12 mouse cellular contexts compared by ENCODE assay signal in genomic region chr3:134243168-134243849, GRCm38 (mm10). TPM values are rescaled to one million over a fixed set of nuclear protein-coding genes. Genes with fewer than 3 reads are reported as not detected.
DNase-seq lines count a peak whose midpoint lies in the region; ATAC-seq and TF ChIP-seq lines count a peak whose summit lies in the region.
"Had no signal": no experiment of that assay in that cellular context is flagged by ENCODE, and none has a peak within 500 bp of the region (broad histone marks: within the 10 kb centered on the region; RNA-seq: fewer than 3 reads in every experiment).

No protein-coding gene starts in this region.

- H3K4me1 ChIP-seq in lung, postnatal 0 days (ENCODE audit: insufficient read depth, low read depth, low read length) = peaks cover 4% of the 10 kb centered on the region; the same call in 1 of the 2 replicates
- peaks cover 42% of the 10 kb centered on the region for H3K4me1 ChIP-seq in hindbrain, embryonic 13.5 days (replicated peaks)
- peaks cover 36% of the 10 kb centered on the region for H3K4me1 ChIP-seq in midbrain, embryonic 14.5 days (ENCODE audit: control insufficient read depth, insufficient read depth, low read length)
- peaks cover 4% of the 10 kb centered on the region; the same call in 1 of the 2 replicates for H3K4me1 ChIP-seq in stomach, embryonic 16.5 days (ENCODE audit: control insufficient read depth, insufficient read depth, low read length)

- peak; percentile 83; the same call in 1 of the 2 replicates for TF ChIP-seq EP300 in lung, postnatal 0 days (IDR thresholded peaks at IDR 0.05)

- H3K36me3 ChIP-seq in lung, postnatal 0 days (ENCODE audit: insufficient read depth, low read length) = no peaks in the 10 kb centered on the region
- no peaks in the 10 kb centered on the region for H3K36me3 ChIP-seq in hindbrain, embryonic 13.5 days
- 0 out of 2 replicates have a peak, but pooled peaks cover 6% of the 10 kb centered on the region for H3K36me3 ChIP-seq in midbrain, embryonic 14.5 days (ENCODE audit: control insufficient read depth, insufficient read depth, low read length)
- H3K36me3 ChIP-seq in stomach, embryonic 16.5 days (ENCODE audit: control insufficient read depth, insufficient read depth, low read length) = no peaks in the 10 kb centered on the region

- no peak overlapping the region for H3K27ac ChIP-seq in lung, postnatal 0 days (ENCODE audit: low read length)
- H3K27ac ChIP-seq in hindbrain, embryonic 13.5 days = no peak overlapping the region
- H3K27ac ChIP-seq in midbrain, embryonic 14.5 days (replicated peaks; ENCODE audit: low read depth, low read length) = no peak overlapping the region
- H3K27ac ChIP-seq in stomach, embryonic 16.5 days (ENCODE audit: low read length) = peak overlapping the region; percentile 49

- TF ChIP-seq CTCF in lung, postnatal 0 days (IDR thresholded peaks at IDR 0.05) = no peak

- no peak overlapping the region for H3K4me2 ChIP-seq in lung, postnatal 0 days (replicated peaks; ENCODE audit: low read depth, low read length)
- H3K4me2 ChIP-seq in hindbrain, embryonic 13.5 days = peak overlapping the region; percentile 59
- H3K4me2 ChIP-seq in midbrain, embryonic 14.5 days (ENCODE audit: low read length) = peak overlapping the region; percentile 89
- 0 out of 2 replicates have a peak overlapping the region, but pooled peaks have one; percentile 7 for H3K4me2 ChIP-seq in stomach, embryonic 16.5 days (ENCODE audit: low read depth, low read length)

- peak; percentile 27; the same call in 1 of the 2 replicates for ATAC-seq in lung, postnatal 0 days
- ATAC-seq in hindbrain, embryonic 13.5 days (ENCODE audit: low FRiP score) = no peak
- ATAC-seq in midbrain, embryonic 14.5 days (ENCODE audit: low FRiP score, low TSS enrichment) = no peak
- ATAC-seq in stomach, embryonic 16.5 days (ENCODE audit: insufficient read depth, low FRiP score) = peak; percentile 44; the same call in 1 of the 2 replicates
- ATAC-seq: intestine, postnatal 0 days had no signal

- H3K27me3 ChIP-seq in lung, postnatal 0 days (replicated peaks; ENCODE audit: insufficient read depth, low read length) = no peaks in the 10 kb centered on the region
- H3K27me3 ChIP-seq in hindbrain, embryonic 13.5 days = no peaks in the 10 kb centered on the region
- no peaks in the 10 kb centered on the region for H3K27me3 ChIP-seq in midbrain, embryonic 14.5 days (ENCODE audit: control insufficient read depth, insufficient read depth, low read length)
- no peaks in the 10 kb centered on the region for H3K27me3 ChIP-seq in stomach, embryonic 16.5 days (ENCODE audit: control insufficient read depth, insufficient read depth, low read length)

- peak; percentile 24 for DNase-seq in lung, postnatal 0 days (ENCODE audit: low spot score)
- DNase-seq in lung, postnatal 4 days = no peak
- no peak for DNase-seq in midbrain, embryonic 14.5 days
- DNase-seq in cerebellum, postnatal 14 days = no peak
- DNase-seq in MN1 (ENCODE audit: low spot score) = no peak
- no peak for DNase-seq in frontal cortex, postnatal 36 days (ENCODE audit: low spot score in 2 of 2)
- DNase-seq: heart, adult 18-20 months; kidney, postnatal 14 days; layer of hippocampus, adult 9-11 months had no signal

- no peak overlapping the region for H3K4me3 ChIP-seq in lung, postnatal 0 days (ENCODE audit: low read depth, low read length)
- H3K4me3 ChIP-seq in hindbrain, embryonic 13.5 days = peak overlapping the region; percentile 33; the same call in 1 of the 2 replicates
- peak overlapping the region; percentile 75 for H3K4me3 ChIP-seq in midbrain, embryonic 14.5 days (replicated peaks; ENCODE audit: low read depth, low read length)
- H3K4me3 ChIP-seq in stomach, embryonic 16.5 days (replicated peaks; ENCODE audit: low read length) = no peak overlapping the region

- WGBS in lung, postnatal 0 days = 12% methylated on average over 2 of the region's 2 CpGs
- 53% methylated on average over 2 of the region's 2 CpGs for WGBS in hindbrain, embryonic 13.5 days
- 64% methylated on average over 2 of the region's 2 CpGs for WGBS in midbrain, embryonic 14.5 days
- 18% methylated on average over 2 of the region's 2 CpGs for WGBS in stomach, embryonic 16.5 days

- H3K9ac ChIP-seq in lung, postnatal 0 days (replicated peaks; ENCODE audit: low read depth) = no peak overlapping the region
- H3K9ac ChIP-seq in hindbrain, embryonic 13.5 days = 0 out of 2 replicates have a peak overlapping the region, but pooled peaks have one; percentile 26
- no peak overlapping the region for H3K9ac ChIP-seq in midbrain, embryonic 14.5 days (replicated peaks; ENCODE audit: low read length)
- H3K9ac ChIP-seq in stomach, embryonic 16.5 days (ENCODE audit: low read length) = no peak overlapping the region

- H3K9me3 ChIP-seq in lung, postnatal 0 days (ENCODE audit: low read length) = no peaks in the 10 kb centered on the region
- H3K9me3 ChIP-seq in hindbrain, embryonic 13.5 days = no peaks in the 10 kb centered on the region
- no peaks in the 10 kb centered on the region for H3K9me3 ChIP-seq in midbrain, embryonic 14.5 days (ENCODE audit: control insufficient read depth, low read length)
- H3K9me3 ChIP-seq in stomach, embryonic 16.5 days (replicated peaks; ENCODE audit: control insufficient read depth, low read length) = no peaks in the 10 kb centered on the region

RNA-seq across cellular contexts. Expression of gene Cxxc4, which starts 7.0 kb away (rescaled TPM):
- polyA plus RNA-seq in lung, postnatal 0 days (2015; fragmentation: Nextera tagmentation; extraction: Ambion mirVana) = 0.81 and 0.93 TPM in 2 replicates
- polyA plus RNA-seq in hindbrain, embryonic 13.5 days (2015; fragmentation: Nextera tagmentation; extraction: Ambion mirVana) = 28.7 and 28.8 TPM in 2 replicates
- 52.4 and 58.3 TPM in 2 replicates for polyA plus RNA-seq in midbrain, embryonic 14.5 days (2014; fragmentation: Nextera tagmentation; extraction: Ambion mirVana)
- 4.1 and 4.9 TPM in 2 replicates for polyA plus RNA-seq in stomach, embryonic 16.5 days (2015; fragmentation: Nextera tagmentation; extraction: Ambion mirVana)

Comparison
In these comparisons a context has a peak if more than half of its experiments do, and no peak if none do; other contexts are left out.
1. ATAC-seq: peak in lung, postnatal 0 days (single experiment) and stomach, embryonic 16.5 days (single experiment); none in hindbrain, embryonic 13.5 days (single experiment) and midbrain, embryonic 14.5 days (single experiment).
2. H3K4me3 ChIP-seq: peak in hindbrain, embryonic 13.5 days (single experiment) and midbrain, embryonic 14.5 days (single experiment); none in lung, postnatal 0 days (single experiment) and stomach, embryonic 16.5 days (single experiment).